Mouse (Mus musculus): ENCODE results near the gene Rcor1.

Gene Rcor1

GRCm38 (mm10) chr12:111071477-111072152 lies 32.5 kb downstream of the Rcor1 start:
- DNase-seq = peak; percentile 84

- DNase-seq = no peak
Observed at GRCm38 (mm10) chr12:111076385-111076965, 37.3 kb downstream of the Rcor1 start.

- DNase-seq = no peak
Observed at GRCm38 (mm10) chr12:111085579-111085978, 46.4 kb downstream of the Rcor1 start.

GRCm38 (mm10) chr12:111087066-111087465 lies 47.9 kb downstream of the Rcor1 start:
- DNase-seq = no peak

GRCm38 (mm10) chr12:111088186-111088585 lies 49.0 kb downstream of the Rcor1 start:
- DNase-seq = peak; percentile 90

- DNase-seq = peak; percentile 71
Observed at GRCm38 (mm10) chr12:111088731-111089141, 49.6 kb downstream of the Rcor1 start.

- DNase-seq = peak; percentile 59
Observed at GRCm38 (mm10) chr12:111089145-111089544, 50.0 kb downstream of the Rcor1 start.

GRCm38 (mm10) chr12:111090801-111091200 lies 51.6 kb downstream of the Rcor1 start:
- DNase-seq = peak; percentile 81

- peak; percentile 64 for DNase-seq
Observed at GRCm38 (mm10) chr12:111091981-111092380, 52.8 kb downstream of the Rcor1 start.

- DNase-seq = no peak
Observed at GRCm38 (mm10) chr12:111094073-111094472, 54.9 kb downstream of the Rcor1 start.

- no peak for DNase-seq
Observed at GRCm38 (mm10) chr12:111095086-111095485, 55.9 kb downstream of the Rcor1 start.

- no peak for DNase-seq
Observed at GRCm38 (mm10) chr12:111096249-111096648, 57.1 kb downstream of the Rcor1 start.

GRCm38 (mm10) chr12:111097036-111097435 lies 57.9 kb downstream of the Rcor1 start:
- DNase-seq = no peak

- DNase-seq = no peak
Observed at GRCm38 (mm10) chr12:111111176-111111575, 72.0 kb downstream of the Rcor1 start.

- DNase-seq = no peak
Observed at GRCm38 (mm10) chr12:111114593-111114992, 75.4 kb downstream of the Rcor1 start.

- no peak for DNase-seq
Observed at GRCm38 (mm10) chr12:111119506-111120085, 80.4 kb downstream of the Rcor1 start.

- DNase-seq = no peak
Observed at GRCm38 (mm10) chr12:111120976-111121645, 82.0 kb downstream of the Rcor1 start.

GRCm38 (mm10) chr12:111122332-111122852 lies 83.2 kb downstream of the Rcor1 start:
- peak; percentile 44 for DNase-seq

GRCm38 (mm10) chr12:111124601-111125260 lies 85.6 kb downstream of the Rcor1 start:
- DNase-seq = peak; percentile 31

- DNase-seq = peak; percentile 56
Observed at GRCm38 (mm10) chr12:111125666-111126065, 86.5 kb downstream of the Rcor1 start.

- no peak for DNase-seq
Observed at GRCm38 (mm10) chr12:111134169-111134568, 95.0 kb downstream of the Rcor1 start.

GRCm38 (mm10) chr12:111134791-111135733 lies 95.9 kb downstream of the Rcor1 start:
- no peak for DNase-seq
